Mouse (Mus musculus): ENCODE data around the gene Pcgf6. TPM values are rescaled to one million over a fixed set of nuclear protein-coding genes. Genes with fewer than 3 reads are reported as not detected.
"Not testable (repeated sequence)": the region's sequence is repeated elsewhere in the genome, so short reads cannot be mapped to it uniquely, and the experiment has no call there.

Pcgf6 gene
- polyA plus RNA-seq, 1 experiment from 2014 or later, result 33.4 TPM

DNA sequence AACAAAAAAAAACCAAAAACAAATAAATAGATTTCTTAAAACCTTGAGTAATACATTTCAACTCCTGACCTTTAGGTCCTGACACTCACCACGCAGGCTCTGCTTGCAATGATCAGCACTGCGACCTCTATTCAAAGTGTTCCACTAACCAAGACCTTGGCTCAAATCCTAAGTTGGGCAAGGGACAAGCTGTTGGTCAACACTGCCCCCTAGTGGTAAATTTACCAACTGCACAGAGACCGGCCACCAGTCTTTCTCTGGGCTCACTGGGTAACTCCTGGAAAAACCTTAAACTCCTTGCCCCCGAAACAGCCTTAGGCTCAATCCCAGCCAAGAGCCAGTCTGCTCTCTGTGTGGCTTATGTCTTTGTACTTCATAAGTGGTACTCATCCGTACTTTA is 59.6 kb downstream of the Pcgf6 start:
- 18% methylated on average over 5 of the region's 5 CpGs for WGBS
- ATAC-seq (ENCODE audit: low FRiP score, low read depth), result peak; percentile 55; the same call in 1 of the 2 replicates
- Histone ChIP-seq H3K36me3 (no peaks in the 10 kb centered on the region), H3K27ac (replicated peaks) (no peak overlapping the region), H3K4me3 (no peak overlapping the region), H3K4me2 (no peak overlapping the region), H3K27me3 (no peaks in the 10 kb centered on the region), H3K4me1 (replicated peaks) (peaks cover 5% of the 10 kb centered on the region; the same call in 1 of the 2 replicates), H3K9me3 (no peaks in the 10 kb centered on the region), H3K9ac (no peak overlapping the region)

DNA sequence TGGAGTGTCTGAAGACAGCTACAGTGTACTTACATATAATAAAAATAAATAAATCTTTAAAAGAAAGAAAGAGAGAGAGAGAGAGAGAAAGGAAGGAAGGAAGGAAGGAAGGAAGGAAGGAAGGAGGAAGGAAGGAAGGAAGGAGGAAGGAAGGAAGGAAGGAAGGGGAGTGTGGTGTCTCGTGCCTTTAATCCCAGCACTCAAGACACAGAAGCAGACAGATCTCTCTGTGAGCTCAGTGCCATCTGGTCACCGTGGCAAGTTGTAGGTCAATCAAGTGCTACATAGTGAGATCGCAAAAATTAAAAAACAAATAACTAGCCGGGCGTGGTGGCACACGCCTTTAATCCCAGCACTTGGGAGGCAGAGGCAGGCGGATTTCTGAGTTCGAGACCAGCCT is 60.1 kb downstream of the Pcgf6 start:
- ATAC-seq (ENCODE audit: low FRiP score, low read depth); H3K27ac ChIP-seq (replicated peaks); H3K27me3 ChIP-seq; H3K4me1 ChIP-seq (replicated peaks); H3K4me3 ChIP-seq; H3K4me2 ChIP-seq; H3K9me3 ChIP-seq; H3K9ac ChIP-seq; H3K36me3 ChIP-seq: not testable (repeated sequence)
- 83% methylated on average over 8 of the region's 8 CpGs for WGBS

DNA sequence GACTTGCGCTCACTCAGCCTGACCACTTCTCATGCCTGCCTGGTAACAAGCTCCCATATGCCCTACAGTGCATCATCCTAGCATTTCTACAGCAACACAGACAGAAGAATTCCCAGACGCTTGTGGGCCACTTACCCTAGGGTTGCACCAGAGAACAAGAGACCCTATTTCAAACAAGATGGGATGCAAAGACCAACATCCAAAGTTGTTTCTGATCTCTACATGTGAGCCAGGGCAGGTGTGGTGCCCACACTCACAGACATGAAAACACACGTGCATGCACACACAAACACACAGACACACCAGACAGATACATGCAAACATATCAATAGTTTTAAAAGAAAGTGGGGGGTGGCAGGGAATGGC is 60.6 kb downstream of the Pcgf6 start:
- H3K27ac ChIP-seq (replicated peaks), result no peak overlapping the region
- H3K36me3 ChIP-seq, result no peaks in the 10 kb centered on the region
- H3K9me3 ChIP-seq, result no peaks in the 10 kb centered on the region
- no peak overlapping the region for H3K4me3 ChIP-seq
- H3K27me3 ChIP-seq, result no peaks in the 10 kb centered on the region
- H3K9ac ChIP-seq, result no peak overlapping the region
- ATAC-seq (ENCODE audit: low FRiP score, low read depth), result no peak
- no peak overlapping the region for H3K4me2 ChIP-seq
- peaks cover 5% of the 10 kb centered on the region; the same call in 1 of the 2 replicates for H3K4me1 ChIP-seq (replicated peaks)
- WGBS, result 89% methylated on average over 3 of the region's 3 CpGs

DNA sequence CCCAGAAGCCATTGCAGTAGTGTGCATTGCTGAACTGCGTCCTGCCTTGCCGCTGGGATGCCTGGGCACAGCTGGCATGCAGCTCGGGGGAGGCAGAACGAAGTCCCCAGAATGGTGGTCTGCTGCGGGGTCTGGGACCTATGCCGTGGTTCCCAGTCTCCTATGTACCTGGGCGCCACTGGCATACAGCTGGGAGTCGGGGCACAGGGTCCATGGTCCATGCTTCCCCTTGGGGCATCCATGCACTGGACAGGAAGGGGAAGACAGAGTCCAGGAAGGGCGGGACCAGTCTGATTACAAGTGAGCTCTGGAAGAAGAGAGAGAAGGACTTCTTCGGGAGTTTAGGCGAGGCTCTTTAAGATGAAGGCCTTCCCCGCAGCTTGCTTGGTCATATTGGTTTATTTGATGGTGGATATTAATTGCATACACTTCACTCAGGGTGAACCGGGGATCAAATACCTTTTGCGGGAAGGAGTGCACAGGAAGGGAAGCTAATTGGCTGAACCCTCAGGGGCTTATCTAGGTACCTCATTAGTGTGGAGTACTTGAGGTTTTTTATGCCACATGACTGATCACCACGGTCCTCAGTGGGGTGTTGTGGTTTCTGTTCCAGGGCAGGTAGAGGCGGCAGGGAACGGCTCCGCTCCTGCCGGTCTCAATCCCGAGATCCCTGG is 61.1 kb downstream of the Pcgf6 start:
- Histone ChIP-seq H3K9ac (no peak overlapping the region), H3K4me2 (no peak overlapping the region), H3K4me3 (no peak overlapping the region), H3K4me1 (replicated peaks) (peaks cover 5% of the 10 kb centered on the region; the same call in 1 of the 2 replicates), H3K27ac (replicated peaks) (no peak overlapping the region), H3K36me3 (no peaks in the 10 kb centered on the region), H3K9me3 (no peaks in the 10 kb centered on the region), H3K27me3 (no peaks in the 10 kb centered on the region)
- ATAC-seq (ENCODE audit: low FRiP score, low read depth), result no peak
- WGBS, result 74% methylated on average over 20 of the region's 20 CpGs

DNA sequence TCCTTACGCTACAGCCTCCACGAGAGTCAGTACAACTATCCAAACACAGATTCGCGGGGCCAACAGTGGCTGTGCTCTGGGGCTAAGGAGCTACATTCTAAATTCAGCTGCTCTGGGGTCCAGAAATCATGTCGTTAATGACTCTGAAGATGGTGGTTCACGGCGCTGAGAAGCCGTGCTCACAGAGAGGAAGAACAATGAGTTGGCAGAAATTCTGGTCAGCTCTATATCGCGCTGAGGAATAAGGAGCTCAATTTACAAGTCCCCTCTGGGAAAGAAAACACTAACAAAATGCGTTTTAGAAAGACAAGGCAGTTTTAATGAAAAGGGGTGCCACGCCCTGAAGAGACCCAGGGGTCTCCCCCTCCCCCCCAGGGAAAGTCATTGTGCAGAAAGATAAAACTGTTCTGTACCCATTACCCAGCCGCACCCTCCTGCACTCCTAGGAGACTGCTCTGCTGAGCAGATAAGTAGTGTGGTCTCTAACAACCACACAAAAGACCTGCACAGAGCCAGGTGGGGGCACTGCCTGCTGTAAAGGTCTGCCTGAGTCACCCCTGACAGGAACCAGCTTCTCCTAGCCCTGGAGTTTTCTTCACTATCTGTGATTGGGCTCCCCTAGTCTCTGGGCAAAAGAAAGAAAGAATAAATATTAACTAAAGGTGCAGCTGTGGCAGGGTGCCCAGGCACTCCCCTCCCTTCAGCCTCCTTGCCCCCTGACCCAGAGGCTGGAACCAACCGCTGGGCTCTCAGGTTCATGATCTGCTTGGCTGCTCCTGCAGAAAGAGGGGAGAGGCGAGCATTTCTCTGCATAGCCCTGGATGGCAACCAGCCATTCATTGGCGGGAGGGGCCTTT is 62.2 kb downstream of the Pcgf6 start:
- no peak overlapping the region for H3K4me2 ChIP-seq
- ATAC-seq (ENCODE audit: low FRiP score, low read depth), result no peak

DNA sequence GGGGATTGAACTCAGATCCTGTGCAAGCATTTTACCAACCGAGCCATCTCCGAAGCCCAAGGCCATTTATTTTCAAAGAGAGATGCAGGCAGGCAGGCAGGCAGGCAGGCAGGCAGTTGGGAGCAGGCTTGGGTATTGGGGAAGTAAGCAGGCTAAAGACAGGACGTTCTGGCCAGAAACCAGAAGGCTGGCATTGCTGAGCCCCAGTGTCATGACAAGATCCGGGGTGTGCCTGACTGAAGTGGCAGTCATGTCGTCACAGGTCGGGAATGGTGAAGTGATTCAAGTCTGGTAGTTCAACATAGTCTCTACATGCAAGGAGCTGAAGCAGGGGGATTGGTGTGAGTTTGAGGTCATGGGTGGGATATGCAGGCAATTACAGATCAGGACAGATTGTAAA is 63.1 kb downstream of the Pcgf6 start:
- H3K9me3 ChIP-seq, result no peaks in the 10 kb centered on the region
- no peak overlapping the region for H3K4me2 ChIP-seq
- no peak overlapping the region for H3K27ac ChIP-seq (replicated peaks)
- no peaks in the 10 kb centered on the region for H3K36me3 ChIP-seq
- peaks cover 5% of the 10 kb centered on the region; the same call in 1 of the 2 replicates for H3K4me1 ChIP-seq (replicated peaks)
- H3K9ac ChIP-seq, result no peak overlapping the region
- 85% methylated on average over 6 of the region's 6 CpGs for WGBS
- no peak overlapping the region for H3K4me3 ChIP-seq
- ATAC-seq (ENCODE audit: low FRiP score, low read depth), result no peak
- H3K27me3 ChIP-seq, result no peaks in the 10 kb centered on the region

More for the DNA sequence above, 62.2 kb downstream of the Pcgf6 start:
- no peaks in the 10 kb centered on the region for H3K27me3 ChIP-seq
- WGBS, result 42% methylated on average over 16 of the region's 16 CpGs
- H3K9me3 ChIP-seq, result no peaks in the 10 kb centered on the region
- no peak overlapping the region for H3K4me3 ChIP-seq
- no peak overlapping the region for H3K9ac ChIP-seq
- no peaks in the 10 kb centered on the region for H3K36me3 ChIP-seq
- peaks cover 5% of the 10 kb centered on the region; the same call in 1 of the 2 replicates for H3K4me1 ChIP-seq (replicated peaks)
- H3K27ac ChIP-seq (replicated peaks), result no peak overlapping the region

DNA sequence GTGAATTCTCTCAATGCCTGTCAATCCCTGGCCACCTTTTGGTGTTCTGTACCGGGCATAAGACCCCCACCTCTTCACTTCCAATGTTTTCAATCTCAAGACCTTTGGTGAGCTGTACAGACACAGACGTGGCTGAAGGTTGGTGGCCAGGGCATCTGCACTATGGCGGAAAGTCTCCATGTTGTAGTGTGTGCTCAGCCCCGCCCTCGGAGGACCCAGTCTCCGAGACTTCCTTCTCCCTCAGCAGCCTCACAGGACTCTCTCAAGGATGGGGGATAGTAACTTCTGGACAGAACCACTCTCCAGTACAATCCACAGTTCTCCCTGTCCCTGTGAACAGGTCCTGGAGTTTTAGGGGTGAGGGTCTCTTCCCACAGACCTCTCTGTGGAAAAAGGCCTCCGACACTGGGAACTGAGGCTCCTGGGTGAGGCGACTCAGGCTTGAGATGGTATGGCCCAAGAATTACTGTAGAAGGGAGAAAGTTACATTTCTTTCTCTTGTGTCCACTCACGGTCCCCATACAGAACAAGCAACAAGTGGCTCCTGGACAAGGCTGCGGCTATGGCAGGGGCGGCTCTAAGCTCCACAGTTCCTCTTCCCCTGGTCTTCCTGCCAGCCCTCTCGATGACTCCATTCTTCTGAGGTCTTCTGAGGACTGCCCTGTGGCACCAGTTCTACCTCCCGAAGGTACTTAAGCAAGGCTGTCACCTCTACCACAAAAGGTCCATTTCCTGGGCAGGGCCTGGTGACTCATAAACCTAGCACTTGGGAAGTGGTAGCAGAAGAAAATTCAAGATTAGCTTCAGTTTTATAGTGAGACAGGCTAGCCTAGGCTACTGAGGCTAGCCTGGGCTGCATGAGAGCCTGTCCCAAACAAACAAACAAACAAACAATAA is 65.7 kb downstream of the Pcgf6 start:
- H3K4me1 ChIP-seq (replicated peaks), result peaks cover 5% of the 10 kb centered on the region; the same call in 1 of the 2 replicates
- 89% methylated on average over 13 of the region's 13 CpGs for WGBS
- no peaks in the 10 kb centered on the region for H3K9me3 ChIP-seq
- H3K36me3 ChIP-seq, result no peaks in the 10 kb centered on the region
- H3K4me3 ChIP-seq, result no peak overlapping the region
- H3K27me3 ChIP-seq, result no peaks in the 10 kb centered on the region
- H3K27ac ChIP-seq (replicated peaks), result no peak overlapping the region
- H3K9ac ChIP-seq, result no peak overlapping the region
- no peak overlapping the region for H3K4me2 ChIP-seq
- no peak for ATAC-seq (ENCODE audit: low FRiP score, low read depth)

DNA sequence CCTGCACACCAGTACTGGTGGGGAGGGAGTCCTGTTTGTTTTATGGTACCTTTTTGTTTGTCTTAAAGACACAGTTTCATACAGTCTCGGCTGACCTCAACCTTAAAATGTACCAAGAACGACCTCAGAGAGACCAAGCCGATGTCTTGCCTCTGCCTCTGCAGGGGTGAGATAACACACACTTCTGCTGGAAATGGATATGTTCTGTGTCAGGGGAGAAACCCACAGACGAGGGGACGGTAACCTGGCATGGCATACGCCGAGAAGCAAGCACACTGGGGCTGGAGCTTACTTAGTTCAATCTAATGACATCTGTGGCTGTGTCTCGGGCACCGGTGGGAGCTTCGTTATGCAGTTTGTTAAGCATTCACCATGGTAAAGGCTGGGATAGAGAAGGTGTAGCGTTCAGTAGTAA is 66.7 kb downstream of the Pcgf6 start:
- H3K4me1 ChIP-seq (replicated peaks), result peaks cover 5% of the 10 kb centered on the region; the same call in 1 of the 2 replicates
- WGBS, result 60% methylated on average over 11 of the region's 11 CpGs
- H3K27ac ChIP-seq (replicated peaks), result no peak overlapping the region
- H3K4me3 ChIP-seq, result no peak overlapping the region
- H3K4me2 ChIP-seq, result no peak overlapping the region
- no peaks in the 10 kb centered on the region for H3K36me3 ChIP-seq
- H3K27me3 ChIP-seq, result no peaks in the 10 kb centered on the region
- H3K9me3 ChIP-seq, result no peaks in the 10 kb centered on the region
- no peak overlapping the region for H3K9ac ChIP-seq
- ATAC-seq (ENCODE audit: low FRiP score, low read depth), result no peak

Other genes starting within 250 kb of the Pcgf6 start
- gene Ina, start 36.2 kb downstream of the Pcgf6 start, polyA plus RNA-seq (2015; fragmentation: Nextera tagmentation; extraction: Ambion mirVana), result 526 and 612 TPM in 2 replicates
- gene Nt5c2, start 35.8 kb downstream of the Pcgf6 start, polyA plus RNA-seq (2015; fragmentation: Nextera tagmentation; extraction: Ambion mirVana), result 74.1 and 81.2 TPM in 2 replicates
- gene Taf5, start 16.8 kb upstream of the Pcgf6 start, polyA plus RNA-seq (2015; fragmentation: Nextera tagmentation; extraction: Ambion mirVana), result 5.8 and 5.9 TPM in 2 replicates
- 1,548 and 1,861 TPM in 2 replicates for gene Usmg5, start 39.7 kb upstream of the Pcgf6 start, polyA plus RNA-seq (2015; fragmentation: Nextera tagmentation; extraction: Ambion mirVana)
- 5.1 and 5.9 TPM in 2 replicates for gene Pdcd11, start 39.9 kb upstream of the Pcgf6 start, polyA plus RNA-seq (2015; fragmentation: Nextera tagmentation; extraction: Ambion mirVana)
- gene Calhm2, start 87.4 kb upstream of the Pcgf6 start, polyA plus RNA-seq (2015; fragmentation: Nextera tagmentation; extraction: Ambion mirVana), result 1.3 and 1.6 TPM in 2 replicates
- gene Calhm1, start 93.3 kb upstream of the Pcgf6 start, polyA plus RNA-seq (2015; fragmentation: Nextera tagmentation; extraction: Ambion mirVana), result not detected in 2 replicates
- gene Calhm3, start 106.9 kb upstream of the Pcgf6 start, polyA plus RNA-seq (2015; fragmentation: Nextera tagmentation; extraction: Ambion mirVana), result not detected in 2 replicates
- gene Neurl1a, start 127.9 kb upstream of the Pcgf6 start, polyA plus RNA-seq (2015; fragmentation: Nextera tagmentation; extraction: Ambion mirVana), result 17.6 and 17.9 TPM in 2 replicates